Mouse (Mus musculus) midbrain, embryonic 13.5 days (tissue): ENCODE results near the gene Ly6g5c. TPM values are rescaled to one million over a fixed set of nuclear protein-coding genes. Genes with fewer than 3 reads are reported as not detected.

Experiments used
- ATAC-seq: fragments of 200-750 bp; cut with Nextera tagmentation; 2 replicates; pipeline ENCODE4 v1.8.0; 2017; ENCODE audit warnings: mild to moderate bottlenecking, moderate TSS enrichment, moderate library complexity
- H3K27ac ChIP-seq: fragments of 300-500 bp; sonication (generic); 2 replicates; pipeline ENCODE4 v1.5.1; 2015; ENCODE audit warnings: inconsistent platforms, mild to moderate bottlenecking, moderate library complexity
- H3K27me3 ChIP-seq: fragments of 300-500 bp; sonication (generic); 2 replicates; pipeline ENCODE4 v1.6.1; 2015; ENCODE audit warnings: mild to moderate bottlenecking, inconsistent platforms
- H3K36me3 ChIP-seq: fragments of 300-500 bp; sonication (generic); 2 replicates; pipeline ENCODE4 v1.6.1; 2015; ENCODE audit warnings: mild to moderate bottlenecking, inconsistent platforms
- H3K4me1 ChIP-seq: fragments of 300-500 bp; sonication (generic); replicated peaks from 2 replicates; pipeline ENCODE4 v1.6.1; 2015; ENCODE audit warnings: inconsistent platforms
- H3K4me2 ChIP-seq: fragments of 300-500 bp; sonication (generic); replicated peaks from 2 replicates; pipeline ENCODE4 v1.6.1; 2015; ENCODE audit warnings: moderate library complexity, mild to moderate bottlenecking, inconsistent platforms
- H3K4me3 ChIP-seq: fragments of 300-500 bp; sonication (generic); replicated peaks from 2 replicates; pipeline ENCODE4 v1.5.1; 2015; ENCODE audit warnings: mild to moderate bottlenecking, inconsistent platforms
- H3K9ac ChIP-seq: fragments of 300-500 bp; sonication (generic); replicated peaks from 2 replicates; pipeline ENCODE4 v1.6.1; 2015; ENCODE audit warnings: mild to moderate bottlenecking, inconsistent platforms
- H3K9me3 ChIP-seq: fragments of 300-500 bp; sonication (generic); 2 replicates; pipeline ENCODE4 v1.6.1; 2016; ENCODE audit warnings: mild to moderate bottlenecking, inconsistent platforms
- WGBS: fragments of 180-500 bp; shearing (Covaris S2); methylation state at CpG from one replicate; pipeline ENCODE4 v1.1.7; 2015; 5-methylcytosine and 5-hydroxymethylcytosine counted together
- polyA plus RNA-seq: library from polyadenylated mRNA; unstranded; fragments of >200 nt; fragmentation: Nextera tagmentation; extraction: Ambion mirVana; gene quantifications from 2 replicates; pipeline ENCODE4 v1.2.1, GENCODE M21; 2015

Ly6g5c gene
- polyA plus RNA-seq, 1 experiment from 2014 or later, result not detected

- H3K4me3 ChIP-seq, result peak within 1 kb of the TSS; percentile 80
These were observed 26.9 kb downstream of the Ly6g5c start, which contains the start of gene Bag6 for GRCm38 (mm10) chr17:35134801-35135590. Gene Bag6, plus strand, starts transcription at chr17:35135178.

DNA sequence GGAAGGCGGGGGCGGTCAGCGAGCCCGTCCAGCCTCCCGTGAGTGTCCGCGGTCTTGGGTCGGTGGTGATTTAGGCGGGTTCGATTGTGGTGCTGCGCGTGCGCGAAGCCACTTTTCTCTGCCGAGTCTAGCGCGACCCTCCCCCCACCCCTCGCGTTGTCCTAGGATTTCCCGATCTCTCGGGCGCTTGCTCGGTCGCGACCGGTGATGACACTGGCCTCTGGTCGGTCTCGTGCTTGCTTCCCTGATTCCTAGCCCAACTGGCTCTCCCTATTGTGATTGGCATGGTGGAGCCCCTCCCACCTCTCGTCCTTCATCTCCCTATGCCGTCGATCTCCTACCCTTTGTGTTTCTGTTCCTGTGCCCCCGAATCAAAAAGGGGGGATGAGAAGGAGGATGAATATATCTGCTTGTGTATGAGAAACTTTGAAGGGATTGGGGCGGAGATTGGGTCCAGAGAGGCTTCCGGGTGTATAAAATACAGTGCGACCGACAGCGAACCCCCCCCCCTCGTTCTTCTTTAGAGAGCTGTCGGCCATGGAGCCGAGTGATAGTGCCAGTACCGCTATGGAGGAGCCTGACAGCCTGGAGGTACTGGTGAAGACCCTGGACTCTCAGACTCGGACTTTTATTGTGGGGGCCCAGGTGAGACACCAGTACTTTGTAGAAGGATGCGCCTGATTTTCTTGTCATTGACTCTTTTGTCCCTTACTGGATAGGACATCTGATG is 27.7 kb downstream of the Ly6g5c start:
- peak overlapping the region; percentile 91 for H3K4me2 ChIP-seq
- no peaks in the 10 kb centered on the region for H3K9me3 ChIP-seq
- ATAC-seq, result peak; percentile 78
- H3K4me3 ChIP-seq, result peak overlapping the region; percentile 80
- H3K36me3 ChIP-seq, result peaks cover 27% of the 10 kb centered on the region
- peak overlapping the region; percentile 97 for H3K27ac ChIP-seq
- WGBS, result under 1% methylated on average over 43 of the region's 43 CpGs
- peaks cover 26% of the 10 kb centered on the region for H3K4me1 ChIP-seq
- peak overlapping the region; percentile 89 for H3K9ac ChIP-seq
- H3K27me3 ChIP-seq, result no peaks in the 10 kb centered on the region

More at GRCm38 (mm10) chr17:35134801-35135590, 26.9 kb downstream of the Ly6g5c start, which contains the start of gene Bag6:
- Histone ChIP-seq H3K9ac (peak within 1 kb of the TSS; percentile 89), H3K9me3 (no peaks in the 10 kb centered on the region), H3K4me1 (peaks cover 26% of the 10 kb centered on the region), H3K27me3 (no peaks in the 10 kb centered on the region), H3K4me2 (peak within 1 kb of the TSS; percentile 91), H3K27ac (peak within 1 kb of the TSS; percentile 97), H3K36me3 (peaks cover 25% of the 10 kb centered on the region)
- WGBS, result under 1% methylated on average over 66 of the region's 66 CpGs
- peak; percentile 96 for ATAC-seq

DNA sequence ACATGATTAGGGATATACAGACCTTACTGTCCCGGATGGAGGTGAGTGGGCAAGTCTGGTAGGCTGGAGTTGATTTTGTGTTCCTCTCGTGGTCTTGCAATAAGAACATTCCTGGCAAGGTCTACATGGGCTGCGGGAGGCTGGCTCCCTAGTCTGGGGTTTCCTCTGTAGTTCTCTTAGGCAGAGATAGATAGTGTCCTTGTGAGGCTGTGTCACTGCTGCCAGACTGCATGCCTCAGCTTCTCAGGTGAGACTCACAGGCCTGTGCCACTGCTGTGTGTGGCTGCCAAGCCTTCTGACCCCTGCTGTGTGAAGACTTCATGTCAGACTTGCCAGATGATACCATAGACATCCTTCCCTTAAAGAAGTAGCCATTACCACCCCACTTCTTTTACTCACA is 31.2 kb downstream of the Ly6g5c start:
- WGBS, result 98% methylated on average over 3 of the region's 3 CpGs
- H3K4me2 ChIP-seq, result no peak overlapping the region
- no peaks in the 10 kb centered on the region for H3K27me3 ChIP-seq
- H3K4me1 ChIP-seq, result peaks cover 26% of the 10 kb centered on the region
- no peak for ATAC-seq
- no peak overlapping the region for H3K4me3 ChIP-seq
- H3K36me3 ChIP-seq, result peaks cover 62% of the 10 kb centered on the region
- no peak overlapping the region for H3K27ac ChIP-seq
- H3K9me3 ChIP-seq, result 0 out of 2 replicates have a peak, but pooled peaks cover 3% of the 10 kb centered on the region
- no peak overlapping the region for H3K9ac ChIP-seq

- no peak for ATAC-seq
- H3K4me3 ChIP-seq, result no peak overlapping the region
- no peak overlapping the region for H3K9ac ChIP-seq
- peaks cover 74% of the 10 kb centered on the region for H3K36me3 ChIP-seq
- H3K4me1 ChIP-seq, result peaks cover 26% of the 10 kb centered on the region
- WGBS, result 81% methylated on average over 16 of the region's 16 CpGs
- H3K27me3 ChIP-seq, result no peaks in the 10 kb centered on the region
- no peak overlapping the region for H3K27ac ChIP-seq
- H3K9me3 ChIP-seq, result 0 out of 2 replicates have a peak, but pooled peaks cover 3% of the 10 kb centered on the region
- H3K4me2 ChIP-seq, result no peak overlapping the region
These were observed 32.5 kb downstream of the Ly6g5c start for GRCm38 (mm10) chr17:35140490-35140996.

DNA sequence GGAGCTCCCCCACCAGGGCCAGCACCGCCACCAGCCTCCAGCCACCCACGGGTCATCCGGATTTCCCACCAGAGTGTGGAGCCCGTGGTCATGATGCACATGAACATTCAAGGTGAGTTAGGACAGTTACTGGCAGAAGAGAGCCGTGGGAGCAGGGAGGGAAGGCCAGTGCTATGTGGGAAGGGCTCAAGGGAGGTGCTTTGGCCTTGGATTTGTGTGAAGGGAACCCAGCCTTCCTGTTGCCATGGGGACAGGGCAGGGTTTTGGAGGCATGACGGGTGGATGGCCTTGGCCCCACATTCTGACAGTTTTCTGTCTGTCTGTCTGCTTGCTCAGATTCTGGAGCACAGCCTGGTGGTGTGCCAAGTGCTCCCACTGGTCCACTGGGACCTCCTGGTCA is 33.9 kb downstream of the Ly6g5c start:
- H3K4me2 ChIP-seq, result no peak overlapping the region
- no peaks in the 10 kb centered on the region for H3K27me3 ChIP-seq
- H3K27ac ChIP-seq, result no peak overlapping the region
- H3K4me3 ChIP-seq, result no peak overlapping the region
- no peak for ATAC-seq
- H3K4me1 ChIP-seq, result peaks cover 17% of the 10 kb centered on the region
- H3K9me3 ChIP-seq, result 0 out of 2 replicates have a peak, but pooled peaks cover 3% of the 10 kb centered on the region
- H3K9ac ChIP-seq, result no peak overlapping the region
- 86% methylated on average over 6 of the region's 6 CpGs for WGBS
- H3K36me3 ChIP-seq, result peaks cover 89% of the 10 kb centered on the region

GRCm38 (mm10) chr17:35146139-35146538 is 38.1 kb downstream of the Ly6g5c start:
- Histone ChIP-seq H3K4me3 (no peak overlapping the region), H3K27ac (0 out of 2 replicates have a peak overlapping the region, but pooled peaks have one; percentile 56), H3K4me1 (no peaks in the 10 kb centered on the region), H3K36me3 (peaks cover 98% of the 10 kb centered on the region), H3K9me3 (0 out of 2 replicates have a peak, but pooled peaks cover 3% of the 10 kb centered on the region), H3K9ac (no peak overlapping the region), H3K27me3 (no peaks in the 10 kb centered on the region), H3K4me2 (no peak overlapping the region)
- ATAC-seq, result no peak
- 93% methylated on average over 5 of the region's 5 CpGs for WGBS

DNA sequence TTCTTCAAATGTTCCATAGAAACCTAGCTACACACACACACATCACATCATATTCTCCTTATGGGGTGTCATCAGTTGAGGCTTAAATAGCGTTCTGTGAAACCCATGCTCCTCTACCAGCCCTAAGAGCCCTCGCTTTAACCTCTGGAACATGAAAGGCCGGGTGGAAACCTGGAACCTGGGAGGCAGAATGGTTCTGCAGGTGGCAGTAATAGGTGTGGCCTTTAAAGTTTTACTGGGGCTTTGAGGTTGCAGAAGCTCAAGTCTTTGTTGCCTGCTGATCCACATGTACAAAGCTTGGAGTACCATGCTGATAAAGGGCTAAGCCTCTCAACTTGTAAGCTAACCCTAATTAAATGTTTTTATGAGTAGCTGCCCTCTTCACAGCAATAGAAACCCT is 39.3 kb downstream of the Ly6g5c start:
- Histone ChIP-seq H3K4me2 (no peak overlapping the region), H3K36me3 (peaks cover 98% of the 10 kb centered on the region), H3K9me3 (0 out of 2 replicates have a peak, but pooled peaks cover 3% of the 10 kb centered on the region), H3K27me3 (no peaks in the 10 kb centered on the region), H3K4me1 (no peaks in the 10 kb centered on the region), H3K27ac (peak overlapping the region; percentile 56; the same call in 1 of the 2 replicates), H3K4me3 (no peak overlapping the region), H3K9ac (no peak overlapping the region)
- no peak for ATAC-seq
- 64% methylated on average over 3 of the region's 3 CpGs for WGBS

- H3K36me3 ChIP-seq, result peaks cover 98% of the 10 kb centered on the region
- H3K4me1 ChIP-seq, result no peaks in the 10 kb centered on the region
- ATAC-seq, result no peak
- no peak overlapping the region for H3K4me3 ChIP-seq
- H3K4me2 ChIP-seq, result no peak overlapping the region
- 0 out of 2 replicates have a peak, but pooled peaks cover 3% of the 10 kb centered on the region for H3K9me3 ChIP-seq
- H3K9ac ChIP-seq, result no peak overlapping the region
- peak overlapping the region; percentile 39 for H3K27ac ChIP-seq
- H3K27me3 ChIP-seq, result no peaks in the 10 kb centered on the region
- WGBS, result 65% methylated on average over 5 of the region's 5 CpGs
These were observed 40.0 kb downstream of the Ly6g5c start for GRCm38 (mm10) chr17:35147922-35148639.

DNA sequence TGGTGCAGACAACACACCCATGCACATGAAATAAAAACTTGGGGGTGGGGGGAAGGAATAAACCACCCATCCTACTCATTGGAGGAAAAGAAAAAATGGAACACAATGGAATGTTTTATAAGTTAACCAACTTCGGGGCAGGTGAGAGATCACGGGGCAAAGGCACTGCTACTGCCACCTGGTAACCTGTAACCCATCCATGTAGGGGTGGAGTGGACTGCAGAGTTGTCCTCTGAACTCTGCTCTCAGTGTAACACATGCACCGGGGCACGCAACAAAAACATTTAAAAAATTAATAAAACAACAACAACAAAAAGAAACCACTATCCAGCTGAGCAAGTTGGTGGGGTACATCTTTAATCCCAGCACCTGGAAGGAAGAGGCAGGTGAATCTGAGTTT is 44.0 kb downstream of the Ly6g5c start:
- H3K4me3 ChIP-seq, result no peak overlapping the region
- 96% methylated on average over 4 of the region's 4 CpGs for WGBS

DNA sequence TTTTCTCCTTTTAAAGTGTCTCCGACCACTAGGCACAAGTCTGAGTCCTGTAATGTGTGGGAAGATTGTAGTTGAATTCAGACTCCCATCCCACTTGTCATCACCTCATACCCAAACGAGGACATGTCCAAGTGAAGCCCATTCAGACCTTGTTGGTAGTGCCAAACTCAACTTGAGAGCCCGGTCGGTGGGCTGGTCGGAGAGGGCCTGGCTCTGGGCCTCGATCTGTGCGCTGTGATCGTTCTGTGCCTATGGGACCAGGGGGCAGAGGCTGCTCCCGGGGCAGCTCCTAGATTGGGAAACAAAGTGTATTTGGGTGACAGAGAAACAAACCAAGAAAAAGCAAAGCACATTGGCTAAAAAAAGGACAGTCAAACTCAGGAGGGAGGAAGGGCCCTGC is 45.0 kb downstream of the Ly6g5c start:
- Histone ChIP-seq H3K4me1 (no peaks in the 10 kb centered on the region), H3K4me3 (no peak overlapping the region), H3K9me3 (no peaks in the 10 kb centered on the region), H3K27me3 (no peaks in the 10 kb centered on the region), H3K9ac (no peak overlapping the region), H3K4me2 (no peak overlapping the region), H3K27ac (no peak overlapping the region), H3K36me3 (peaks cover 98% of the 10 kb centered on the region)
- WGBS, result 95% methylated on average over 9 of the region's 9 CpGs
- no peak for ATAC-seq

More for the DNA sequence above, 44.0 kb downstream of the Ly6g5c start:
- Histone ChIP-seq H3K9ac (no peak overlapping the region), H3K36me3 (peaks cover 98% of the 10 kb centered on the region), H3K27ac (no peak overlapping the region), H3K4me2 (no peak overlapping the region), H3K27me3 (no peaks in the 10 kb centered on the region), H3K4me1 (no peaks in the 10 kb centered on the region), H3K9me3 (no peaks in the 10 kb centered on the region)
- no peak for ATAC-seq

- Histone ChIP-seq H3K9me3 (no peaks in the 10 kb centered on the region), H3K4me2 (no peak overlapping the region)
- ATAC-seq, result no peak
These were observed 45.9 kb downstream of the Ly6g5c start for GRCm38 (mm10) chr17:35153931-35154330.

More at GRCm38 (mm10) chr17:35153931-35154330, 45.9 kb downstream of the Ly6g5c start:
- peaks cover 98% of the 10 kb centered on the region for H3K36me3 ChIP-seq
- 94% methylated on average over 4 of the region's 4 CpGs for WGBS
- no peak overlapping the region for H3K9ac ChIP-seq
- H3K27me3 ChIP-seq, result no peaks in the 10 kb centered on the region
- H3K27ac ChIP-seq, result no peak overlapping the region
- no peaks in the 10 kb centered on the region for H3K4me1 ChIP-seq
- no peak overlapping the region for H3K4me3 ChIP-seq
